Mouse (Mus musculus) left cerebral cortex, adult 8-10 months (tissue): Measurements from ENCODE around the gene Colec11. TPM values are rescaled to one million over a fixed set of nuclear protein-coding genes. Genes with fewer than 3 reads are reported as not detected.

Experiments
- DNase-seq, 2 experiments: peaks; one replicate each; pipeline ENCODE4 v3.0.0; 2022; ENCODE audit warnings: low spot score in 2 of 2
- total RNA-seq, 4 experiments: library from RNA; stranded (reverse); gene quantifications; 2 replicates each; pipeline ENCODE4 v1.2.4; 2022

The Colec11 gene
- total RNA-seq, 4 experiments from 2014 or later, result 0.35 to 0.39 (median 0.35) TPM; not detected in 1

DNA sequence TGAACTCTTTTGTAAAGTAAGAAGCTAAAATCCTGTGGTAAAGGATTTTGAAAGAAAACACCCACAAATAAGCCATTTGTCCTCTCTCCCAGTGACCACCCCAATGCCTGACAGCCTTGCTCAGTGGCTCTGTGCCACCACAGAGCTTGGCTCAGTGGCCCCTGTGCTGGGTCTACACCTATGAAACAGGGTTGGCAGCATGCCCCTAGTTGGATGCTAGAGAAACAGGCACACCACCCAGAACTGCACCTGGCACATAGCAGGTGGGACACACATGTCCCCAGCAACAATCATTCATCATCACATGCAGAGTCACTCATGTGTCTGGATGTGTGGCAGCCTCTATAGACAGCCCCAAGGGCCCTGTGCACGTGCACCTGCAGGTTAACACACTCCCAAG, 19.7 kb downstream of the Colec11 start:
- no peak for DNase-seq

GRCm38 (mm10) chr12:28602259-28602658, 20.9 kb downstream of the Colec11 start:
- no peak for DNase-seq

GRCm38 (mm10) chr12:28598526-28598991, 24.6 kb downstream of the Colec11 start:
- no peak for DNase-seq

GRCm38 (mm10) chr12:28598110-28598509, 25.1 kb downstream of the Colec11 start:
- no peak for DNase-seq

DNA sequence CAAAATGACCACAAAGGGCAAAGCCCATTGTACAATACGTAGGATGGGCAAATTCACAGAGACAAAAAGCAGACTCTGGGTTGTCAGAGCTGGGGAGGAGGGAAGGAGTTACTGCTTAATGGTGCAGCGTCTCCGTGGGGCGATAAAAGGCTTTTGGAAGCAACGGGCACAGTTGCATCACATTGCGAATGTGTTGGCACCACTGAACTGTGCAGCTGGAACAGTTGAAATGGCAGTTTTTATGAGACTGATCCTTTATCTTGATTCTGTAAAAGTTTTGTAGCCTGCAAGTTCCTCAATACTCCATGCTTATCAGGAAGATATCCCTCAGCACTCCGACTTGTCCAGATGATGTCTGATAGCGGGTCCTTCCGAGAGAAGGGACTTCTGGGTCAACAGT, 25.5 kb downstream of the Colec11 start:
- no peak for DNase-seq

DNA sequence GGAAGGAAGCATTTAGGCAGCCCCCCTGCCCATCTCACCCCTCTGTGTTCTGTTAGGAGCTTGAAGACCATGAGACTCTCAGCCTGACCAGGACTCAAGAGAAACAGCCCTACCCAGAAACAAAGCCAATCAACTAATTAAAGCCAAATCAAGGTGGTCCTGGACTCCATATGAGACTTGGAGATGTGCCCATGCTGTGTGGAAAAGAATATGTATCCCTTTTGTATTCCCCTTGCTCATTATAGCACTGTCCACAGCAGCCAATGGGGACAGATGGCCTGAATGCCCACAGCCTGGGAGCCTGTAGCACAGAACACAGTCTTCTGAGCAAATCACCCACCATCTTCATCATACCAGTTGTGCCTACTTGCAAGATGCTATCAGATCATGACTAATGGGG, 26.3 kb downstream of the Colec11 start:
- DNase-seq, result no peak

DNA sequence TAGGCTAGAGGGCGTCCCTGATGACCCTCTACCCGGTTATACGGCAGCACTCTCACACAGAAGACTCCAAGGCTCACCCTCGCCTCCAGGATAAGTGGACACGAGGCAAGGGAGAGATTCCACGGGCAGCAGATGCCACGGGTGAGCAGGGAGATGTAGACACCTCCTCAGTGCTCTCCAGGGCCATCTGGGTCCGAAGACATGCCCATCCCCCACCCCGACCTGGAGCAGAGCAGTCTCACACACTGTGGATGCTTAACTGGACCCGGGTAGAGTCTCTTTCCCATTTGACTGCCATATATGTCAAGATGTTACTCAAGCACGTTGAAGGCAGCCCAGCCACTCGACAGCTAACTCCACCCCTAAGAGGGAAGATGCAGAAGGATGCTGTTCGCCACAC, 32.7 kb downstream of the Colec11 start:
- no peak for DNase-seq

- DNase-seq, result peak; percentile 79 to 93
Measured at GRCm38 (mm10) chr12:28589090-28589868, 33.9 kb downstream of the Colec11 start.

GRCm38 (mm10) chr12:28587949-28588348, 35.2 kb downstream of the Colec11 start:
- peak; percentile 26 to 93 for DNase-seq

GRCm38 (mm10) chr12:28584036-28584435, 39.1 kb downstream of the Colec11 start:
- no peak for DNase-seq

DNA sequence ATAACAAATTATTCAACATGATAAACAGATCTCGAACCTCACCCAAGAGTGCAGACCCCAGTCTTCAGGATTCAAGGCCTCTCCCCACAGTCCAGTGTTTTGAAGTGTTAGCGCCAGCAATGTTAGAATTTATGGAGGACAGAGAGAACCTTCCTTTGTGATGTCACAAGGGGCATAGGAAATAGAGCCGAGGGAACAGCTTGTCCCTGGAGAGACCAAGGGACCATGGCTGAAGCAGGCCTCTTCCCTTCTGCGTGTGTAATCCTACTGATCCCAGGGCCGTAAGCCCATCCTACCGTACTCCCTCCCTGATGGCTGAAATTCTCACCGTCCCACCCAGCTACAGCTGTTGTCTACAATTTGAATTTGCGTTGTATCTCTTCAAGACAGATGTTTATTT, 40.8 kb downstream of the Colec11 start, which contains the start of gene Allc:
TSS of gene Allc (minus strand) at position 101 of the 400 bp plus-strand sequence.
- DNase-seq, result no peak

GRCm38 (mm10) chr12:28579132-28579531, 44.0 kb downstream of the Colec11 start:
- DNase-seq, result no peak

DNA sequence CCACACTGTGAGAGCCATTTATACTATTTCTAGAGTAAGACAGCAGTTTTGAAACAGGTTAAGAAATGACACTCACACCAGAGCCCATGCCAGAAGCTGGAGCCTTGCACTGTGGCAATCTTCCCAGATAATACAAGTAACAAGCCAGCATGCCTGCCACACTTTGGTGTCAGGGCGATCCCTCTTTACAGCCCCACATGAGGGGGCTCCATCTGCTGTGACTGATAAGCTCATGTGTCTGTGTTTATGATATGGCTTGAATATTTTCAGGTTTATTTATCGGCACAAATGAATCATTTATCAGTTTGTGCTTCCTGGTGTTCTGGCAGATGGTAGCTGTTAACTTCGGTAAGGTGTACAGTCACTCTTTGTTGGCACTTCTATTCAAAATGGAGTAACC, 45.0 kb downstream of the Colec11 start:
- DNase-seq, result no peak

DNA sequence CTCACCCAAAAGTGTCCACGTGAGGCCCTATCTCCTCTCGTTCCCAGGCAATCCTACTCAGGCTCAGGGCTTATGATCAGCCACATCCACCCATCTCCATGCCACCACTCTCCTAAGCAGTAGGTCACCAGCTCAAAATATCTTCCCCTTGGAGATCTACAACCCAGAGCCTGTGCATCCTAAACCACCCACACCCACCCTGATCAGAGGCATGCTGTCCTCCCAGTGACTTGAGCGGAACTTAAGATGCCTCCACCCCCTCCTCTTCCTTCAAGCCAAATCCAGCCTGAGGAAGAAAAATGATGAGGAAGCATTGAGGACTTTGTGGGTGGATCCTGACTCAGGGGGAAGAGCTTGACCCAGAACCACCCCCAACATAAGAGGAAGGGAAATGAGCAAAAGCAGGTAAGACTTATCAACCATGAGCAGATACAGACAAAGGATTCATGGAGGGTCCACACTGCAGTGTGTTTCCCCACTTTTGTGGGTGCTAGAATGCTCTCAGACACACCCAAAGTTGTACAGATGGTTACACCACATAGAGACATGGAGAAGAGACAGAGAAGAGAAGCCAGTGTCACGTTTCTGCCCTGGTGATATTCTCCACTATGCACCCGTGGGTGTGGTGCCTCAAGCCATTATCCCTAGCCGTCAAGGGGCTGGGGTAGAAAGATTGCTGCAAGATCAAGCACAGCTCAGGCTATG, 47.7 kb downstream of the Colec11 start:
- DNase-seq, result no peak

- DNase-seq, result no peak
Measured at GRCm38 (mm10) chr12:28572241-28572640, 50.9 kb downstream of the Colec11 start.

GRCm38 (mm10) chr12:28552299-28552698, 70.9 kb downstream of the Colec11 start, which contains the start of gene Dcdc2c:
Gene Dcdc2c, minus strand, starts transcription at chr12:28552399.
- DNase-seq, result no peak

- no peak for DNase-seq
Measured at GRCm38 (mm10) chr12:28551775-28552174, 71.4 kb downstream of the Colec11 start.

GRCm38 (mm10) chr12:28548887-28549286, 74.3 kb downstream of the Colec11 start:
- no peak for DNase-seq
